Mouse (Mus musculus) macrophage (primary cell): ENCODE results near the gene Ano8. TPM values are rescaled to one million over a fixed set of nuclear protein-coding genes. Genes with fewer than 3 reads are reported as not detected.

ENCODE experiments used
- H3K27ac ChIP-seq: fragments of 350-480 bp; formaldehyde crosslinking; 2 replicates; pipeline ENCODE4 v1.9.0; 2021
- H3K36me3 ChIP-seq: fragments of 350-480 bp; formaldehyde crosslinking; 2 replicates; pipeline ENCODE4 v1.9.0; 2021; ENCODE audit errors: inconsistent target
- H3K4me3 ChIP-seq: fragments of 350-480 bp; formaldehyde crosslinking; 2 replicates; pipeline ENCODE4 v1.9.0; 2021; ENCODE audit errors: inconsistent target
- H3K79me2 ChIP-seq: fragments of 350-480 bp; formaldehyde crosslinking; 2 replicates; pipeline ENCODE4 v1.9.0; 2021; ENCODE audit errors: inconsistent target
- WGBS: methylation state at CpG from one replicate; pipeline ENCODE4 v1.1.7; 2026; ENCODE audit warnings: inconsistent platforms; ENCODE audit not compliant: missing documents; 5-methylcytosine and 5-hydroxymethylcytosine counted together
- polyA plus RNA-seq: library from polyadenylated mRNA; stranded (reverse); fragments of 250-400 nt; gene quantifications from 3 replicates; pipeline ENCODE4 v1.2.4, GENCODE M21; 2018; ENCODE audit warnings: inconsistent platforms

Gene Ano8
- polyA plus RNA-seq, 1 experiment from 2014 or later, result 3.4 TPM

- Histone ChIP-seq H3K36me3 (peaks cover 18% of the 10 kb centered on the region; the same call in 1 of the 2 replicates), H3K79me2 (peaks cover 12% of the 10 kb centered on the region), H3K4me3 (peak within 1 kb of the TSS; percentile 72), H3K27ac (peak within 1 kb of the TSS; percentile 62)
- WGBS, result under 1% methylated on average over 33 of the region's 33 CpGs
Observed at GRCm38 (mm10) chr8:71487691-71488445, 2.1 kb upstream of the Ano8 start, which contains the start of gene Gtpbp3. Gtpbp3 (plus strand) TSS chr8:71488103.

GRCm38 (mm10) chr8:71486136-71486529 lies 370 bp upstream of the Ano8 start:
- no peak overlapping the region for H3K4me3 ChIP-seq
- 34% methylated on average over 4 of the region's 7 CpGs for WGBS
- peaks cover 10% of the 10 kb centered on the region; the same call in 1 of the 2 replicates for H3K36me3 ChIP-seq
- peaks cover 12% of the 10 kb centered on the region for H3K79me2 ChIP-seq
- H3K27ac ChIP-seq, result no peak overlapping the region

GRCm38 (mm10) chr8:71484736-71485135 lies 1.0 kb downstream of the Ano8 start:
- Histone ChIP-seq H3K27ac (no peak overlapping the region), H3K4me3 (peak overlapping the region; percentile 27; the same call in 1 of the 2 replicates), H3K79me2 (peaks cover 7% of the 10 kb centered on the region), H3K36me3 (no peaks in the 10 kb centered on the region)
- 94% methylated on average over 19 of the region's 19 CpGs for WGBS

GRCm38 (mm10) chr8:71483932-71484331 lies 1.8 kb downstream of the Ano8 start:
- no peaks in the 10 kb centered on the region; the same call in 1 of the 2 replicates for H3K79me2 ChIP-seq

GRCm38 (mm10) chr8:71478943-71479342 lies 6.8 kb downstream of the Ano8 start:
- WGBS, result 95% methylated on average over 8 of the region's 11 CpGs
- Histone ChIP-seq H3K4me3 (no peak overlapping the region), H3K79me2 (no peaks in the 10 kb centered on the region), H3K27ac (no peak overlapping the region), H3K36me3 (0 out of 2 replicates have a peak, but pooled peaks cover under 1% of the 10 kb centered on the region)

More at GRCm38 (mm10) chr8:71483932-71484331, 1.8 kb downstream of the Ano8 start:
- Histone ChIP-seq H3K36me3 (no peaks in the 10 kb centered on the region), H3K4me3 (no peak overlapping the region), H3K27ac (no peak overlapping the region)
- 83% methylated on average over 8 of the region's 8 CpGs for WGBS

GRCm38 (mm10) chr8:71477196-71477845 lies 8.4 kb downstream of the Ano8 start:
- Histone ChIP-seq H3K36me3 (peaks cover 15% of the 10 kb centered on the region), H3K4me3 (no peak overlapping the region; the same call in 1 of the 2 replicates), H3K27ac (no peak overlapping the region), H3K79me2 (no peaks in the 10 kb centered on the region)
- 63% methylated on average over 14 of the region's 14 CpGs for WGBS

- Histone ChIP-seq H3K27ac (no peak overlapping the region), H3K4me3 (no peak overlapping the region), H3K79me2 (peaks cover 9% of the 10 kb centered on the region), H3K36me3 (peaks cover 24% of the 10 kb centered on the region)
- under 1% methylated on average over 89 of the region's 121 CpGs for WGBS
Observed at GRCm38 (mm10) chr8:71476099-71476940, 9.4 kb downstream of the Ano8 start.

GRCm38 (mm10) chr8:71475702-71476075 lies 10.1 kb downstream of the Ano8 start:
- Histone ChIP-seq H3K79me2 (peaks cover 16% of the 10 kb centered on the region), H3K36me3 (peaks cover 24% of the 10 kb centered on the region), H3K27ac (no peak overlapping the region), H3K4me3 (no peak overlapping the region)
- 30% methylated on average over 4 of the region's 4 CpGs for WGBS

- 89% methylated on average over 25 of the region's 25 CpGs for WGBS
- peaks cover 22% of the 10 kb centered on the region for H3K79me2 ChIP-seq
- H3K27ac ChIP-seq, result no peak overlapping the region
- peaks cover 24% of the 10 kb centered on the region for H3K36me3 ChIP-seq
- no peak overlapping the region for H3K4me3 ChIP-seq
Observed at GRCm38 (mm10) chr8:71474785-71475701, 10.7 kb downstream of the Ano8 start.

GRCm38 (mm10) chr8:71474344-71474743 lies 11.4 kb downstream of the Ano8 start:
- peaks cover 29% of the 10 kb centered on the region for H3K79me2 ChIP-seq
- peaks cover 24% of the 10 kb centered on the region for H3K36me3 ChIP-seq
- no peak overlapping the region for H3K4me3 ChIP-seq
- H3K27ac ChIP-seq, result no peak overlapping the region
- WGBS, result 96% methylated on average over 18 of the region's 18 CpGs

- WGBS, result 91% methylated on average over 7 of the region's 8 CpGs
- Histone ChIP-seq H3K79me2 (peaks cover 31% of the 10 kb centered on the region), H3K4me3 (no peak overlapping the region), H3K36me3 (peaks cover 24% of the 10 kb centered on the region), H3K27ac (no peak overlapping the region)
Observed at GRCm38 (mm10) chr8:71472601-71473386, 13.0 kb downstream of the Ano8 start.

GRCm38 (mm10) chr8:71471861-71472260 lies 13.9 kb downstream of the Ano8 start:
- Histone ChIP-seq H3K27ac (no peak overlapping the region), H3K79me2 (peaks cover 31% of the 10 kb centered on the region), H3K36me3 (peaks cover 24% of the 10 kb centered on the region), H3K4me3 (no peak overlapping the region)
- 95% methylated on average over 17 of the region's 17 CpGs for WGBS

GRCm38 (mm10) chr8:71470913-71471255 lies 14.9 kb downstream of the Ano8 start:
- peaks cover 24% of the 10 kb centered on the region for H3K36me3 ChIP-seq
- 89% methylated on average over 5 of the region's 5 CpGs for WGBS
- no peak overlapping the region for H3K27ac ChIP-seq
- no peak overlapping the region for H3K4me3 ChIP-seq
- peaks cover 31% of the 10 kb centered on the region for H3K79me2 ChIP-seq
